Mouse (Mus musculus) olfactory bulb, adult 2 months (tissue): ENCODE data around the gene Chil5.

Source experiments
- CTCF ChIP-seq: fragments of 200-500 bp; IDR thresholded peaks from 2 replicates; pipeline ENCODE4 v1.5.1; 2012; ENCODE audit warnings: low read depth, mild to moderate bottlenecking, low read length, moderate library complexity; ENCODE audit not compliant: insufficient read depth
- POLR2A ChIP-seq: fragments of 200-500 bp; IDR thresholded peaks from 2 replicates; pipeline ENCODE4 v1.6.1; 2012; ENCODE audit warnings: mild to moderate bottlenecking, low read depth, low read length, moderate library complexity; ENCODE audit not compliant: insufficient read depth

DNA sequence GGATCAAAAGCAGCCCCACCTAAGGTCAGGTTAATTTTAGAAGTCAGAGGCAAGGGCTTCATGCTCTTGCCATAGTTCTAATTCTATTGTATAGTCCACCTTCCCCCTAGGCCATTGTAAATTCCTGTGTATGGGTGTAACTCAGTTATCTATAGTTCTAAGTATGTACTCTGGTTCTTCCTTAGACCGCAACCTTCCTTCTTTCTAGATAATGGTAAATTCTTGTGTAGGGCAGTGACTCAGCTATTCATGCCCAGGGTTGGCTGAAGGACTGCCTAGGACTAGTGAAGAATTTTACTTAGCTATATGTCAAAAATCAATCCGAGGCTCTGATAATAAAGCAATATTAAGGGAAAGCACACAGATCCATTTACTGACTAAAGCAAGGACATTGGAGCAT is 7.7 kb upstream of the Chil5 start:
- no peak for TF ChIP-seq POLR2A
- no peak for TF ChIP-seq CTCF
